Mouse (Mus musculus) thymus, adult 18-20 months (tissue): ENCODE measurements at regions not wholly inside any gene's neighbourhood (a gene's known extent, or its start where the extent isn't known, plus 50 kb on each side); places are given as distances from the start of the nearest gene placed in this dataset.

ENCODE experiments used
- DNase-seq, 2 experiments: peaks; one replicate each; pipeline ENCODE4 v3.0.0; 2022; ENCODE audit warnings: mixed read lengths in 2 of 2

DNA sequence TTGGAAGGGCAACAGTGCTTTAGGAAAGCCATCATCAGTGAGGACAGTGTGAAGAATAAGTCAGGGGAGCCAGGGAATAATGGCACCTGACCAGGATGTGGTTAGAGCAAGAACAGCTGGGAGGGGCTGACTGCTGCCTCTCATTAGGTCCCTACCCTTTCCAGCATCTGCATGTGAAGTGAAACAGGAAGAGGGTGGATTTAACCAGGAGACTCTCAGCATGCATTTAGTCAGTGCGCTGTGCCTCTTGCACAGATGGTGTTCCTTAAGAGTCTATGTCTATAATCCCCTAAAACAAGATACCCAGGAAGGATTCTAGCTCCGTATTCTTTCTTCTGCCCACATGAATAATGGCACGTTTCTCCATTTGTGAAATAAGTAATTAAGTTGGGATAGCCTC is 267.9 kb downstream of the Spry2 start:
- DNase-seq, result no peak

- DNase-seq, result no peak
These were observed 272.2 kb downstream of the Spry2 start for GRCm38 (mm10) chr14:105624387-105624786.

GRCm38 (mm10) chr14:105622166-105622565 is 274.5 kb downstream of the Spry2 start:
- DNase-seq, result no peak

DNA sequence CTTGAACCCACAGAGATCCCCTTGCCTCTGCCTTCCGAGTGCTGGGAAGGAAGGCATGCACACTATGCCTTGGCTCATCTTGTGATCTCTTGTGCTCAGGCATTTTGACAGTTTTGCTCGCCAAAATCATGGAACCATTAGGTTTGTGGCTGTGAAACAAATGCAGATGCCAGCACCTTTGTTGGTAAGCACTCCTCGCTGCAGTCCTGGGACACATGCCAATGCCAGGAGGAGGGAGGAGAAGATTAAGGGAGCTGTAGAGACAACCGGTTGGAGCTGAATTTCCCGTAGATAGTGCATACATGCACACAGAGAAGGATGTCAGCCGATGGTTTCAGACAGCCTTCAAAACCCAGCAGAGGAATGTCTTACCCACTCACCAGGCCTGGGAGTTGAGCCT is 275.5 kb downstream of the Spry2 start:
- DNase-seq, result no peak

GRCm38 (mm10) chr14:105619449-105619848 is 277.2 kb downstream of the Spry2 start:
- DNase-seq, result no peak

DNA sequence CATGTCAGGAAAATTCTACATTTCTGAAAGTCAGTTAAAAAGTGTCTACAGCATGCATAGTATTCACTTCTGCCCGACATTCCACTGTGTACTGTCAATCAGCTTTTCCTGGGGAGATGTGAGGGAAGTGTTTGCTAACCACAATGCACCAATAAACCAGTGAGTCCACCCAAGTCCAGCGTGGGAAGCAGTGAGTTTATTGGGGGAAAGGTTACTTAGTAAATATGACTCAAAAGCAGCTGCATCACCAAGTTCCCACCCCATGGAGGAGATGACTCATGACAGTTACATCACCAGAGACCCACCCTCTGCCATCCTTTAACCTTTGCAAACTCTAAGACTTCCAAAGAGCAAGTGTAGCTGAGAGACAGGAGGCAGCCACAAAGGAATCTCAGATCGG is 280.9 kb downstream of the Spry2 start:
- DNase-seq, result no peak

- DNase-seq, result no peak
These were observed 283.8 kb downstream of the Spry2 start for GRCm38 (mm10) chr14:105612794-105613193.

- no peak for DNase-seq
These were observed 287.8 kb downstream of the Spry2 start for GRCm38 (mm10) chr14:105608804-105609203.

DNA sequence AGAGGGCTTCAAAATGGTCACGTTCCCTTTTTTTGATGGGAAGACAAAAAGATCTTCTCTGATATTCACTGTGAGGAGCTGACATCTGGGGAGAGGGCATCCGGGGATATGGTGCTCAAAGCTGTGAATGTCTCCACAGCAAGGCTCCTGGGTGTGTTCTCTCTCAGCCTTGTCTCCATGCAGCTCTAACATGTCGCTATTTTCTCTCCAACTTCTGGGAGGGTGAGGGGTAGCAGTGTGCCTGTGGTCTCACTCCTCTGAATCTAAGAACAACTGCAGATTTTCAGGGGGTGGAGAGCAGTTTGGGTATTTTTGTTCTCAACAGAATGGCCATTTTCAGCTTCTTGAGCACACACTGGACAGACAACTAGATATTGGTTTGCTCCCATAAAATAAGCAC is 290.1 kb downstream of the Spry2 start:
- no peak for DNase-seq

GRCm38 (mm10) chr14:105604451-105604850 is 292.2 kb downstream of the Spry2 start:
- DNase-seq, result no peak

DNA sequence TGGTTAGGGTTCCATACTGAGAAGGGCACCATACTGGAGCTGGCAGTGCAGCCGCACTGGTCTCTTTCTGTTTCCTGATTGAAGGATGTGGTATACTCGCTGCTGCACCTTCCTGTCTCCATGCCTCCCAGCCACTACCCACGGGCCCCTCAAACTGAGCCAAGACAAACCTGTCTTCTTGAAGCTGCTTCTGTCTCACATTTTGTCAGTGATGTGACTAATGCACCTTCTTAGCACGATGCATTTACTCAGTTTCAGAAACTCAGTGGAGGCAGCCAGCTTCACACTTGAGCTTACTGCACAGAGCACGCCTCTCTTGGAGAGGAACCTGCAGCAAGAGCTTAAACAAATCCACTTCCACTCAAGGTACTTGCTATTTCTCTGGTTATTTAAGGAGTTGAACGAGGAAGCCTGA is 293.6 kb downstream of the Spry2 start:
- DNase-seq, result peak; percentile 13 to 15

DNA sequence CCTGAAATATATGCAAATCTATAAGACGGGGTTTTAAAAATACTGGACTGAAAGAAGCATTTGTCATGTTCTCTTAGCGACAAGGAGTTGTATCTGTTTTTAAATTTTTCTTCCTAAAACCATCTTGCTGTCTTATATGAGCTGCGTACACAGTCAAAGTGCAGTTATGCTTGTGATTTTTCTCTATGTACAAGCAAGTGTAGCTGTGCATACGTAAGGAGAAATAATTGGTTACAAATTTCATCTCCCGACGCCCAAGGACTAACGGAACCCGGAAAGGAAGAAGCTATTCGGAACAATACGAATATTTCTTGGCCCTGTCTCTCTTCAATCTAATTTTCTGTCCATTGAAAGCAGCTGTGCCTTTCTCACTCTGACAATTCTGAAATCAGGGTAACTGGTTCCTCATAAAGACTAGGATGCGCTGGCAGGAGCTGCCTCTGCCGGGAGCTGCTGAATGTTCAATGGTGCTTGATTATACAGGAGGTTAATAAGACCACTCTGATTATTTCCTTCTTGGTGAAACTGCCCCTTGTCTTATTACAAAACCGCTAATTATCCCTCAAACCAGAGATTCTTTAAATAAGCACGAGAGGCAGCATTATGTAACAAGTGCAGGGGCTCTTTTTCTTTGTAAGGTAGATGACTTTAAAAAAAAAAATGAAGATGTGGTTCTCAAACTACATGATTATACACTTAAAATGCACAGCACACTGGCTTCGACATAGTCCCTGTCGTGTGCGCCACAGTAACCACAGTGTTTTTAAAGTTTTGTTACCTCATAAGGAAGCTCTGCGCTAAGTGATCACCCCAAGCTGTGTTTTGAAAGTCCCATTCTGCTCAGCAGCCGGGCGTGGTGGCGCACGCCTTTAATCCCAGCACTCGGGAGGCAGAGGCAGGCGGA is 296.8 kb downstream of the Spry2 start:
- DNase-seq, result no peak

DNA sequence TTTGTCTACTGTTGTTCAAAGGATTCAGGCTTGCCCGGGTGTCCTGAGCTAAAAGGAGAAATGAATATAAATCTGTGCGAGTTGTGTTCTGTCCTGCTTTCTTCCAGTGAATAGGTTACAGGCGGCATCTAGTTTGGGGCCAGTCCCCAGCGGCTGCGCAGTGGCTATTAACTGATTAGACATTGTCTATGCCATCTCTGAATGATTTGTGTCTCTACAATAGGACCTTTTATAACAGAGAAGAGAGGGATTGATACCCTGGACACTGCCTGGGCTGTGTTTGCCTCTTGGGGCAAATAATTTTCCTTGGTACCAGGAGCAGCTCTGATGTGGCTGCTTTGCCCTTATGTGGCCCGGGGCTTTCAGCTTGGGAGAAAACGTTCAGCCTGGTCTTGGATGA is 306.9 kb downstream of the Spry2 start:
- DNase-seq, result no peak

GRCm38 (mm10) chr14:105589261-105589660 is 307.4 kb downstream of the Spry2 start:
- DNase-seq, result no peak

- DNase-seq, result no peak
These were observed 308.0 kb downstream of the Spry2 start for GRCm38 (mm10) chr14:105588391-105589163.

DNA sequence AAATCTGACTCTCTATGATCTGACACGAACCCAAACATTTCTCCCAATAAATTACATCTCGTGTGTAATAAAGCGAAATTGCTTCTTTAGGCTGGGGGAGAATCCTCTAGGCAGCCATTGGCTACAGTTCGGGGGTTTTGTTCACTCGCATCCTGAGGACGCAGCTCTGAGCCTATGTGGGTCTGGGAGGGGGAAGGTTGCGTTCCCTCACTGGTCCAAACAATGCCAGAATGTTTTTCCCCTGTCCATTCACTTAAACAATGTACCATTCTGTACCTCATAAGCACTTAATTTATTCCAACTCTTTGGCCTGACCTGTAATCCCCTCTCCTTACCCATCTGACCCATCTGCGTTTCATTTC is 308.6 kb downstream of the Spry2 start:
- DNase-seq, result no peak

GRCm38 (mm10) chr14:105584632-105585031 is 312.0 kb downstream of the Spry2 start:
- DNase-seq, result no peak

GRCm38 (mm10) chr14:105583497-105583896 is 313.1 kb downstream of the Spry2 start:
- no peak for DNase-seq

- DNase-seq, result no peak
These were observed 317.9 kb downstream of the Ndfip2 start for GRCm38 (mm10) chr14:105576266-105576665.

DNA sequence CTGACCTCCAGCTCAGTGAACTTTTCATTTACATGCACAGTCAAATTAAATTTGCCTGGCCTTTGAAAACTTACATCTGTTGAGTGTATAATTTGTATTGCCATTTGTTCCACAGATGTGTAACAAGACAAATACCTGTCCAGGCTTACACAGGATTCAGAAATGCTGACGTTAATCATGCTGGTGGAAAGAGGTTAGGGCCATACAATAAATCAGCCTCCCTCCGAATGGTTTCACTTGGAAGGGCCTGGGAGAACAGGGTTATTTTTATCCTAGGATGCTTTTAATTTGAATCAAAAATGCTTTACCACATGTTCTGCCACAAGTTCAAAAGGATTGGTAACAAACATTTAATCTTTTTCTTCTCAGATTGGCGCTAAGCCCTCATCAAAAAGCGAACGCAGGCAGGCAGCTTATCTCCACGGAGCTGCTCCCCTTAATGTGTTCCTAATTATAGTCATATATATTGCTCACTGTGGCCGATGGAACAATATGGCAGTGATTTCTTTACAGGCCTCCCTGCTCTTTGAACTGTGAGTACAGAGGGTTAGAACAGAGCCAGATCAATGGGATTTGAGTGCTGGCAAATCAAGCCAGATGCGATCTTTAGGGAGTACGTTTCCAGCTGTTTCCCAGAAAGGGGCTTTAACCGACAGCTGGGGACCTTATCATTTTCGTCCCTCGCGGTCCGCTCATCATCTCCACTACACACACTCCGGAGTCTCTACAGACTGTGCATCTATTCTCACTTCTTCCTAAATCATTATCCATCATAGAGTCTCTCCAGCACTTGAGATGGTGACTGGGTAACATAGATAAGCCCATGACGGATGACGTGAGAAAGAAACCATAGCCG is 313.9 kb downstream of the Ndfip2 start:
- no peak for DNase-seq

GRCm38 (mm10) chr14:105570156-105570555 is 311.8 kb downstream of the Ndfip2 start:
- DNase-seq, result no peak

DNA sequence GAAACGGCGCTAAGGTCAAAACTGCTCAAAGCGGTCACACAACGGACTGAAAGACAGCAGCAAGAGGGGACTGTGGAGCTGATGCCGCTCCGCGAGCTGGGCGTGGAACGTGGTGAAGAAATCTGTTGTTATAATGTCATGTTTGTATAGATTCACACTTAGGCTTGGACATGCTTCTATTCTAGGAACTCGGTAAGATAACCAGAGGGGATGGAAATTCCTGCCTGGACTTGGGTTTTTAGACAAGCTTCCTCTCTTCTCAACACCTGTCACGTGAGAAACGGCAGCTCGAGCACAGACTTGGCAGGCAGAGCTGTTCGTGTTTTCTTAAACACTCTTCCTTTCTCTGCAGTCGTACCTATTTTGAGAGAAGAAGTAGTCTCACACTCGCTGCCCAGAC is 307.5 kb downstream of the Ndfip2 start:
- DNase-seq, result no peak

GRCm38 (mm10) chr14:105562843-105563242 is 304.5 kb downstream of the Ndfip2 start:
- no peak for DNase-seq
